Mouse (Mus musculus) intestine, embryonic 15.5 days (tissue): ENCODE data around the gene Atxn7l3b. TPM values are rescaled to one million over a fixed set of nuclear protein-coding genes. Genes with fewer than 3 reads are reported as not detected.
"Not testable (repeated sequence)": the region's sequence is repeated elsewhere in the genome, so short reads cannot be mapped to it uniquely, and the experiment has no call there.

ENCODE experiments used
- ATAC-seq: fragments of 200-750 bp; cut with Nextera tagmentation; 2 replicates; pipeline ENCODE4 v1.8.0; 2017; ENCODE audit warnings: moderate TSS enrichment, moderate library complexity
- H3K27ac ChIP-seq: fragments of 300-500 bp; sonication (generic); 2 replicates; pipeline ENCODE4 v1.5.1; 2015; ENCODE audit warnings: mild to moderate bottlenecking, inconsistent platforms
- H3K27me3 ChIP-seq: fragments of 300-500 bp; sonication (generic); replicated peaks from 2 replicates; pipeline ENCODE4 v1.6.1; 2015; ENCODE audit warnings: inconsistent platforms
- H3K36me3 ChIP-seq: fragments of 300-500 bp; sonication (generic); 2 replicates; pipeline ENCODE4 v1.6.1; 2015; ENCODE audit warnings: inconsistent platforms
- H3K4me1 ChIP-seq: fragments of 300-500 bp; sonication (generic); replicated peaks from 2 replicates; pipeline ENCODE4 v1.6.1; 2015; ENCODE audit warnings: inconsistent platforms
- H3K4me2 ChIP-seq: fragments of 300-500 bp; sonication (generic); replicated peaks from 2 replicates; pipeline ENCODE4 v1.6.1; 2015; ENCODE audit warnings: mild to moderate bottlenecking, inconsistent platforms
- H3K4me3 ChIP-seq: fragments of 300-500 bp; sonication (generic); replicated peaks from 2 replicates; pipeline ENCODE4 v1.5.1; 2015; ENCODE audit warnings: inconsistent platforms
- H3K9ac ChIP-seq: fragments of 300-500 bp; sonication (generic); 2 replicates; pipeline ENCODE4 v1.6.1; 2015; ENCODE audit warnings: inconsistent platforms
- H3K9me3 ChIP-seq: fragments of 300-500 bp; sonication (generic); 2 replicates; pipeline ENCODE4 v1.6.1; 2016; ENCODE audit warnings: inconsistent platforms
- WGBS: fragments of 180-500 bp; shearing (Covaris S2); methylation state at CpG from one replicate; pipeline ENCODE4 v1.1.7; 2015; 5-methylcytosine and 5-hydroxymethylcytosine counted together
- polyA plus RNA-seq: library from polyadenylated mRNA; unstranded; fragments of >200 nt; fragmentation: Nextera tagmentation; extraction: Ambion mirVana; gene quantifications from 2 replicates; pipeline ENCODE4 v1.2.1, GENCODE M21; 2015

Gene Atxn7l3b
- 159 and 211 TPM in 2 replicates for polyA plus RNA-seq

DNA sequence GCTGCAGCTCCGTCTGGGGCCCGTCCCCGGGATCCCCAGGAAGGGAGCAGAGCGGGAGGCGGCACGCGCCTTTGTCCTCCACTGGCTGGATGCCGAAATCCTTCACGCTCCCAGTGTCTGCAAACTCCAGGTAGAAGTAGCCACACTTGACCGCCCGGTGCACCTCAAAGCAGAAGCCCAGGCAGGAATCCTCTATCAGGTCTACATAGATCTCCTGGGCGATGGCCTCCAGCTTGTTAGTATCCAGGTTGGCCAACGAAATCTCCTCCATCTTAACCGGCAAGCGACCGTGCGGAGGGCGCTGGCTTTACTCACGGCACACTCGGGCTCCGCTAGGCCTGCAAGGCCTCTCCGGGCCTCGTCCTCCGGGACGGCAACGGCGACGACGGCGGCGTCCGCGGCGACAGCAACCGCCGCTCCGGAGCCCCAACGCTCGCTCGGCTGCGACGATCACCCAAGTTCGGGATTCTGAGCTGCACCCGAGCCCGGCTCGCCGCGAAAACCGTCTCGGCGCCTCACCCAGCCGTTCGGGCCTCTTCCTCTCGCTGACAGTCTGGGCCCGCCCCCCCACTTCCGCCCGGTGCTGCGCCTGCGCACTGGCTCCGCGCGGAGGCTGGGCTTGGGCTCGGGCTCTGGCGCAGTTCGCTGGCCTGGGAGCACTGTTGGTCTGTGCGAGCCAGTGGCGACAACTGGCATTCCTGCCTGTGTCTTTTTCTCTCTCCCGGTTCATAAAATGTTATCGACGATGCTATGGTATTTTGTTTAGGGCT is at the start of gene Atxn7l3b:
Gene Atxn7l3b (minus strand): TSS at position 550 of the 770 bp plus-strand sequence.
- H3K27me3 ChIP-seq = no peaks in the 10 kb centered on the region
- H3K9me3 ChIP-seq = no peaks in the 10 kb centered on the region
- peak within 1 kb of the TSS; percentile 81 for H3K4me3 ChIP-seq
- peak within 1 kb of the TSS; percentile 58 for H3K4me2 ChIP-seq
- under 1% methylated on average over 70 of the region's 70 CpGs for WGBS
- peaks cover 12% of the 10 kb centered on the region for H3K4me1 ChIP-seq
- peak within 1 kb of the TSS; percentile 97 for H3K9ac ChIP-seq
- H3K36me3 ChIP-seq = peaks cover 10% of the 10 kb centered on the region
- H3K27ac ChIP-seq = peak within 1 kb of the TSS; percentile 95
- ATAC-seq = peak; percentile 100

DNA sequence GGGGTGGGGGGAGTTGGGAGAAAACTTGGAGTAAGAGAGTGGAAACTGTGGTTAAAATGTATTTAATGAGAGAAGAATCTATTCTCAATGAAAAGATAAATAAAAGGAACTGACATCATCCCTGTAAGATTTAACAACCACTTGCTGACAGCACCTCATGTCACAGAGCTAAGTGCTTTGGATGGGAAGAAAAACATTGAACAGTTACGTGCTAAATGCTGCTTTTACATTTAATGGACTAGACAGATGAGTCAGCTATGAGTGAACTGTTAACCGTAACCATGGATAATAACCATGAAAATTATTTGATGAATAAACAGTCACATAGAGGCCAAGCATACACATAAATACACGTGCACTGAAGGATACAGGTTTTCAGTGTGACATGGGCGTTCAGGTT is 48.8 kb upstream of the Atxn7l3b start:
- ATAC-seq = no peak
- Histone ChIP-seq H3K27ac (no peak overlapping the region), H3K4me2 (no peak overlapping the region), H3K4me1 (no peaks in the 10 kb centered on the region), H3K9me3 (no peaks in the 10 kb centered on the region), H3K9ac (no peak overlapping the region), H3K4me3 (no peak overlapping the region), H3K27me3 (no peaks in the 10 kb centered on the region), H3K36me3 (no peaks in the 10 kb centered on the region)
- WGBS = 87% methylated on average over 4 of the region's 4 CpGs

DNA sequence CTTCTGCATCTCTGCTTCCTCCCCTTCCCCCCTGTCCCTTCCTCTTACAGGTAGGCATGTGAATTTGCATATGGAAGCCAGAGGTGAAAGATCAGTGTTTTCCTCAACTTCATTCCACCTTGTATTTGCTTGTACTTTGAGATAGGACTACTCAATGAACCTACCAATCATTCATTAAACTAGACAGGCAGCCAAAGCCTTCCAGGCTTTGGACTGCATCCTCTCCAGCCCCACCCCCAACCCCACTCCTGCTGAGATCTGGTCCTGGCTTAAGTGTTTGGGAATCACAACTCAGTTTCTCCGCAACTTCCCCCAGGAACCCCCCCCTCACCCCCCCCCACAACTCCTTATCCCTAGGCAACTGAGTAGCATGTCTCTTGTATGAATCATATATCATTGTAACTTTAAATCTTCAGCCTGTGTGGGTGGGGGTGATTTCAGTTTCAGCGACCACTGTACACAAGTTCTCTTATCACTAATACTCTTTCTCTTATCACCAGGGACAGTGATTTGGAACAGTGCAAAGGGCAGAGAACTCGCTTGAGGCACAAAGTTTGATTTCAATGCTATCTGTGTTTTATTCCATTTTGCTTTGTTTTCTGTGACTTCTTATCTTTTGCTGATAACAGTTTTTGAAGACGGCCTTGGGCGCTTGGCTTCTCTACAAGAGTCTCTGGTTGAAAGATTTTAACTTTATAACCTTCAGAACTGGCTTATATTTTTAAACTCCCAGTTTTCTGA is 44.7 kb upstream of the Atxn7l3b start:
- Histone ChIP-seq H3K4me3 (no peak overlapping the region), H3K27ac (no peak overlapping the region), H3K9ac (no peak overlapping the region), H3K9me3 (no peaks in the 10 kb centered on the region), H3K27me3 (no peaks in the 10 kb centered on the region), H3K36me3 (no peaks in the 10 kb centered on the region), H3K4me2 (no peak overlapping the region), H3K4me1 (no peaks in the 10 kb centered on the region)
- ATAC-seq = peak; percentile 95
- WGBS = 32% methylated on average over 5 of the region's 5 CpGs

DNA sequence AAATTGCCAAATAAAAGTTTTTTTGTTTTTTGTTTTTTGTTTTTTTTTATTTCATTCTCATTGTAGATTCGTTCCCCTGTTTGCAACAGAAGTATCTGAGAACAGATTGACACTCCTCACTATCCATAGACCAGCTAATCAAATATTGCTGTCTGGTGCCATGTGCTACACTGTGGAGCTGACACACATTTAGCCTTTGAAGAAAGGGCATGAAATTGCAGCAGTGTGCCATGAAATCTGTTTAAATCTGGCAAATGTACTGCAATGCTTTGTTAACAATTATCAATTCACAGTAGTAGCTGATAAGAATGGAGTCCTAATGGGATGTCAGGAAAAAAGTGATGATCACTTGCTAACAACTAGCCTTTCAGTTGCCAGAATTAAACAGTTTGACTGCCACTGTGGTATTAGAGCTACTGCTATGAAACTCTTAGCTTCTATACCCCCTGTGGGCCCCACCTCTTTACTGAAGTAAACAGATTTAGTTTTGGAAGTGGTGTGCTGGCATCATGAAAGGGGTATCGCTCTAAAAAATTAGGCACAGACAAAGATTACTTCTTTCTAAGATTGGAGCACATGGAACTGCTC is 41.3 kb upstream of the Atxn7l3b start:
- no peak overlapping the region for H3K4me2 ChIP-seq
- no peak overlapping the region for H3K9ac ChIP-seq
- H3K4me1 ChIP-seq = no peaks in the 10 kb centered on the region
- no peaks in the 10 kb centered on the region for H3K9me3 ChIP-seq
- H3K27ac ChIP-seq = no peak overlapping the region
- H3K27me3 ChIP-seq = no peaks in the 10 kb centered on the region
- WGBS = 73% methylated on average over 2 of the region's 2 CpGs
- no peak for ATAC-seq
- H3K36me3 ChIP-seq = no peaks in the 10 kb centered on the region
- no peak overlapping the region for H3K4me3 ChIP-seq

DNA sequence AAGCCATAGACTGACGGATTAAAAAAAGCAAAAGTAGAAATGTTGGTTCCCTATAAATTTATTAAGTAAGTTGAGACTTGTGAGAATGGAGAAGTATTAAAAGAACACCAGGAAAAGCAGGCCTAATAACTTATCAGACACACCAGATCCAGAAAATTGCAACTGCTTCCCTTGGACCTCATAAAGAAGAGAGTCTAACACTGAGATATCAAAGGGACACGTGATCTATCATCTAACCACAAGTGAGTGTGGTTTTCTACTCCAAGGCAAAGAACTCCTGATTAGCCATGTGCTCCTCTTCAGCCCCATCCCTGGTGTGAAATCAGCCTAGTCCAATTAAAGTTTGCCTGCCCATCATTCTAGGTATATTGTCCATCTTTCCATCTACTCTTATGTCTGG is 38.8 kb upstream of the Atxn7l3b start:
- Histone ChIP-seq H3K9me3 (no peaks in the 10 kb centered on the region), H3K4me1 (no peaks in the 10 kb centered on the region), H3K27me3 (no peaks in the 10 kb centered on the region), H3K9ac (no peak overlapping the region), H3K36me3 (no peaks in the 10 kb centered on the region), H3K4me3 (no peak overlapping the region), H3K27ac (no peak overlapping the region), H3K4me2 (no peak overlapping the region)
- no peak for ATAC-seq
- 80% methylated on average over 2 of the region's 2 CpGs for WGBS

DNA sequence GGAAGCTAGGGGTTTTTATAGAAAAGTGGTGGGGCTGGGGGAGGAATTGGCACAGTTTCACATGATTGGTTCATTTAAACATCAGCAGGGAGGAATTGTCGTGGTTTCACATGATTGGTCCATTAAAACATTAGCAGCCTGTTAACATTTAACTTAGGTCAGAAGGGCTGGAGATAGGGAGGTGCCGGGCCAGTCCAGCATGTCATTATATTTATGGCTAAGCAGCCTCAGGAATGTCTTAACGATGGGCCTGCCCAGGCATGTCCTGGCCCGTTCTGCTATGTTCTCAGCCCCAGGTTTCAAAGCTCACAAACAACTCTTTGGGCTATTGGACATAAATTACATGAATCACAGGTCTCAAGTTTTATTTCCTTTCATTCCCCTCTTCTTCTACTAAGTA is 33.4 kb upstream of the Atxn7l3b start:
- 19% methylated on average over 4 of the region's 4 CpGs for WGBS

DNA sequence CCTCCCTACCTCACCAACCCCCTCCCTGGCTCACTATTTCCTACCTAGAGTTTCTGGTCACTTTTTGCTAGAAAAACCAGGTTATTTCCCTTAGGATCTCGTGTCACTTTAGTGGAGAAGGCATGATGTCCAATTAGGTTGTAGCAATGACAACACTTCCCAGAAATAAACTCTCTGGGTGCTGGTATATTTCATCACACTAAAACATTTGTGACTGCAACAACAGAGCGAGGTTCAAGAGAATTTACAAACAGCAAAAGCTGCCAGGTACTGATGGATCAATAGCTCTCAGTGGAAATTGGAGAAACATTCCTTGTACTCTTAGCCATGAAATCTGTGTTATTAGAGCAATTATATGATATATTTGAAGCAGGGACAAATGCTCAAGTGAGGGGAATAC is 25.3 kb upstream of the Atxn7l3b start:
- H3K4me2 ChIP-seq = no peak overlapping the region
- no peaks in the 10 kb centered on the region for H3K4me1 ChIP-seq
- no peak overlapping the region for H3K27ac ChIP-seq
- H3K9ac ChIP-seq = no peak overlapping the region
- no peaks in the 10 kb centered on the region for H3K27me3 ChIP-seq
- WGBS = 60% methylated on average over 2 of the region's 2 CpGs
- H3K4me3 ChIP-seq = no peak overlapping the region
- no peak for ATAC-seq
- H3K36me3 ChIP-seq = no peaks in the 10 kb centered on the region
- no peaks in the 10 kb centered on the region for H3K9me3 ChIP-seq

More for the DNA sequence above, 33.4 kb upstream of the Atxn7l3b start:
- H3K9me3 ChIP-seq, H3K9ac ChIP-seq, H3K4me2 ChIP-seq, ATAC-seq, H3K4me3 ChIP-seq, H3K36me3 ChIP-seq, H3K4me1 ChIP-seq, H3K27ac ChIP-seq, H3K27me3 ChIP-seq: not testable (repeated sequence)

DNA sequence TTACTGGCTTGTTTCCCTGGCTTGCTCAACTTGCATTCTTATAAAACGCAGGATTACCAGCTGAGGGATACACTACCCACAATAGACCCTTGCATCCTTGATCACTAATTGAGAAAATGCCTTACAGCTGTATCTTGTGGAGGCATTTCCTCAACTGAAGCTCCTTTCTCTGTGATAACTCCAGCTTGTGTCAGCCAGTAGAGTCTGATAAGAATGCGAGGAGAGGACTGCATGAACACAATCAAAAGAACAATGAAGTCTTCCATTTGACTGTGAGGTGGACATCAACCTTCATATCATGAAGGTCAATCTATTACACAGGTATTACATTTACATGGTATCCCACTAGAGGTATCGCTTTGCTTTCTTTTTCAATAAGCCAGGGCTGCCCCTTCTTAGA is 19.7 kb upstream of the Atxn7l3b start:
- H3K9ac ChIP-seq = no peak overlapping the region
- no peak for ATAC-seq
- H3K27ac ChIP-seq = no peak overlapping the region
- H3K9me3 ChIP-seq = no peaks in the 10 kb centered on the region
- no peaks in the 10 kb centered on the region for H3K36me3 ChIP-seq
- no peaks in the 10 kb centered on the region for H3K27me3 ChIP-seq
- H3K4me2 ChIP-seq = no peak overlapping the region
- 88% methylated on average over 3 of the region's 3 CpGs for WGBS
- no peaks in the 10 kb centered on the region for H3K4me1 ChIP-seq
- H3K4me3 ChIP-seq = no peak overlapping the region

DNA sequence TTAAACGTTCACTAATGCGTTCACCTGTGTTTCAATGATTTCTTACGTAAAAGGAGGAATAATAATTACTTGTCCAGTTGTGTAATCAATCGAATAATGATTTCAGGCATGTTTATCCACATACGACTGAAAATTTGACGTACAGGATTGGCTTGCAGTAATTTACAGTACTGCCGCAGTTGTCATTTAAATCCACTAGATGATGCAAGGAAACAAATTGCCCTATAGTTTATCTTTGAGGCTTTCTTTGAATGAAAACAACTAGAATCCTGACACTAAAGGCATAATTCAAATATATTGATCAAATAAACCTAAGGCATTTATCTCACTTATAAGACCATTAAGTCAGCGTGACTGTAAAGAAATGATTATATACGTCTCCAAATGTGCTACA is 418 bp upstream of the Atxn7l3b start:
- H3K36me3 ChIP-seq = peaks cover 10% of the 10 kb centered on the region
- peak overlapping the region; percentile 97; the same call in 1 of the 2 replicates for H3K9ac ChIP-seq
- H3K27ac ChIP-seq = peak overlapping the region; percentile 95
- H3K27me3 ChIP-seq = no peaks in the 10 kb centered on the region
- H3K4me3 ChIP-seq = peak overlapping the region; percentile 81
- H3K9me3 ChIP-seq = no peaks in the 10 kb centered on the region
- H3K4me1 ChIP-seq = peaks cover 12% of the 10 kb centered on the region
- ATAC-seq = peak; percentile 7; the same call in 1 of the 2 replicates
- 30% methylated on average over 9 of the region's 9 CpGs for WGBS
- H3K4me2 ChIP-seq = peak overlapping the region; percentile 58

DNA sequence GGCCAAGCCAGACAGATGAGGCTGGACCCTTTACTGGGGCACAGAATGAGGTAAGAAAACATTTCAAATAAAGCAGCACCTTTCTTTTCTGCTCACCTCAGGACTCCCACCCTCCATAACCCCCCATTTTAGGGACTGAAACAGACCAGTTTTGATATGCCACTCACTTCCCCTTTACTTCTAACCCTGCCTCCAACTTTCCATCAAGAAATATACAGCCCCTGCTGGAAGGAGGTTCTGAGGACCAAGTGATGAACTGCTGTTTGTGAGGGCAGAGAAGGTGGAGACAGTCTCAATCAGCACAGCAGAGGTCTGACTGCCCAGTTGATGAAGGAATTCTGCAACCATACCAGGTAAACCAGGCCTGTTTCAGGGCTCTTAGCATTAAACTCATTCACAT is 1.8 kb downstream of the Atxn7l3b start:
- no peak overlapping the region for H3K9ac ChIP-seq
- peaks cover 10% of the 10 kb centered on the region for H3K36me3 ChIP-seq
- peaks cover 12% of the 10 kb centered on the region for H3K4me1 ChIP-seq
- no peak for ATAC-seq
- no peak overlapping the region for H3K4me3 ChIP-seq
- H3K9me3 ChIP-seq = no peaks in the 10 kb centered on the region
- H3K27ac ChIP-seq = no peak overlapping the region
- H3K4me2 ChIP-seq = peak overlapping the region; percentile 58
- H3K27me3 ChIP-seq = no peaks in the 10 kb centered on the region

DNA sequence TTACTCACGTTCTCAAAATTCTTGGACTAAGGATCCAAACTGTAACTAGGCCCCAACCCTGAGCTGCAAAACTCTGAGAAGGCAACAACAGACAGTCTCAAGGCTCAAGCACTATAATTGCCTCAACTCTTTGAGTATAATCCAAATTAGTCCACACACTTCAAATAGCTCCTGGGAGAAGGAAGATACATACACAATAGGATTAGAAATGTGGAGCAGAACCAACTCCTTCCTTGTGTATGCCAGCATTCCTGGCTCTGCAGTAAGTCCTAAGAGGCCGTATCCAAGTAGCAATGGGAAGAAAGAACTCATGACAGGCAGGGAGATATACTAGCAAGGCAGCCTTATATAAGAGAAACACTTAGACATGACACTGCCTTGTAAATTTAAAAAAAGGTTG is 2.5 kb downstream of the Atxn7l3b start:
- H3K27ac ChIP-seq = no peak overlapping the region
- no peak overlapping the region for H3K4me3 ChIP-seq
- no peak overlapping the region for H3K9ac ChIP-seq
- H3K4me2 ChIP-seq = no peak overlapping the region; the same call in 1 of the 2 replicates
- H3K36me3 ChIP-seq = peaks cover 10% of the 10 kb centered on the region
- 85% methylated on average over 2 of the region's 2 CpGs for WGBS
- peaks cover 12% of the 10 kb centered on the region for H3K4me1 ChIP-seq
- no peaks in the 10 kb centered on the region for H3K27me3 ChIP-seq
- ATAC-seq = no peak
- no peaks in the 10 kb centered on the region for H3K9me3 ChIP-seq

DNA sequence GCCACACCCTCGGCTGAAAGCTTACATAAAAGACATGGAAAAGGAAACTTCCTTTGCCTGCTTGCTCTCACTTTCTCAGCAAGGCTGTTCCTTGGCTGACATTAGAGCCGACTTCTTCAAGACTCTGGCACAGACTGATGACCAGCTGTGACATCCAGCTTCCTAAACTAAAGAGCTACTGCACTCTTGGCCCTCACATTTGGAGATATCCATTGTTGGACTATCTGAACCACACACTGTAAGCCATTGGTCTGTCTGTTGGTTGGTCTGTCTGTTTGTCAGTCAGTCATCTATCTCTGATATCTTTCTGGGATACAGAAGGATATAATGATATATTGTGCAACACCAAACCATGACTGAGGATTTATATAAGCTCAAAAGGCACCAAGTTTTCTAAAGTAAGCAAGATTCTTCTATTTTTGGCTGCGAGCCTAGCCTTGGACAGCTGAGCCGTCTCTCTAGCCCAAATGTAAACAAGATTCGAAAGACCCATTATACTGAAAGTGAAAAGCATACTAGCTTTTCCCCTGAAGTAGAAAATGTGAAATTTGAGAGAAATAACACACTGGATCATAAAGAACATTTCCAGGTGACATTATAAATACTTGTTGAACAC is 12.1 kb downstream of the Atxn7l3b start:
- Histone ChIP-seq H3K4me3 (no peak overlapping the region), H3K9ac (no peak overlapping the region), H3K27ac (peak overlapping the region; percentile 54), H3K27me3 (no peaks in the 10 kb centered on the region), H3K4me2 (no peak overlapping the region), H3K36me3 (no peaks in the 10 kb centered on the region), H3K9me3 (no peaks in the 10 kb centered on the region), H3K4me1 (peaks cover 4% of the 10 kb centered on the region; the same call in 1 of the 2 replicates)
- 36% methylated on average over 5 of the region's 5 CpGs for WGBS
- ATAC-seq = peak; percentile 69; the same call in 1 of the 2 replicates
